Mouse (Mus musculus): ENCODE measurements around the gene 1700066M21Rik. TPM values are rescaled to one million over a fixed set of nuclear protein-coding genes. Genes with fewer than 3 reads are reported as not detected.

Gene 1700066M21Rik
- polyA plus RNA-seq (2014; fragmentation: Illumina TruSeq; extraction: RNeasy Lipid Tissue Mini Kit (QIAGEN cat#74804); ENCODE audit: low read depth, low replicate concordance), result 58.0 TPM

GRCm38 (mm10) chr1:57377376-57378341, at the start of gene 1700066M21Rik:
TSS of gene 1700066M21Rik (plus strand) at chr1:57377620.

GRCm38 (mm10) chr1:57406187-57407151, 29.0 kb downstream of the 1700066M21Rik start, which contains the start of the genes Maip1 and Tyw5:
TSS of gene Maip1 (plus strand) at chr1:57406328.
TSS of gene Tyw5 (minus strand) at chr1:57407101.

Other genes starting within 250 kb of the 1700066M21Rik start
- gene Maip1, start 28.7 kb downstream of the 1700066M21Rik start, polyA plus RNA-seq (2014; fragmentation: Illumina TruSeq; extraction: RNeasy Lipid Tissue Mini Kit (QIAGEN cat#74804); ENCODE audit: low read depth, low replicate concordance), result 18.0 TPM
- gene Tyw5, start 29.5 kb downstream of the 1700066M21Rik start, polyA plus RNA-seq (2014; fragmentation: Illumina TruSeq; extraction: RNeasy Lipid Tissue Mini Kit (QIAGEN cat#74804); ENCODE audit: low read depth, low replicate concordance), result 56.6 TPM

Data from liver, adult 10 weeks (tissue).